Mouse (Mus musculus) kidney, postnatal 0 days (tissue): ENCODE measurements around the gene Aldh4a1. TPM values are rescaled to one million over a fixed set of nuclear protein-coding genes. Genes with fewer than 3 reads are reported as not detected.

ENCODE experiments used
- ATAC-seq: fragments of 200-750 bp; cut with Nextera tagmentation; replicated peaks from 2 replicates; pipeline ENCODE4 v1.8.0; 2017; ENCODE audit warnings: low read depth, moderate number of reproducible peaks, moderate TSS enrichment, moderate library complexity; ENCODE audit not compliant: low FRiP score
- DNase-seq: peaks from one replicate; pipeline ENCODE4 v3.0.0-alpha.2; 2016; ENCODE audit warnings: low spot score
- H3K27ac ChIP-seq: fragments of 300-500 bp; sonication (generic); 2 replicates; pipeline ENCODE4 v1.5.1; 2014; ENCODE audit warnings: mild to moderate bottlenecking
- H3K27me3 ChIP-seq: fragments of 300-500 bp; sonication (generic); 2 replicates; pipeline ENCODE4 v1.6.1; 2014; ENCODE audit warnings: low read length, mixed read lengths; ENCODE audit not compliant: insufficient read depth
- H3K36me3 ChIP-seq: fragments of 300-500 bp; sonication (generic); 2 replicates; pipeline ENCODE4 v1.6.1; 2014; ENCODE audit warnings: low read length, mixed read lengths; ENCODE audit not compliant: insufficient read depth
- H3K4me1 ChIP-seq: fragments of 300-500 bp; sonication (generic); replicated peaks from 2 replicates; pipeline ENCODE4 v1.6.1; 2014; ENCODE audit warnings: antibody characterized with exemption, low read length, mixed read lengths; ENCODE audit not compliant: insufficient read depth
- H3K4me2 ChIP-seq: fragments of 300-500 bp; sonication (generic); 2 replicates; pipeline ENCODE4 v1.6.1; 2014; ENCODE audit warnings: mild to moderate bottlenecking, low read length, moderate library complexity, mixed read lengths
- H3K4me3 ChIP-seq: fragments of 300-500 bp; sonication (generic); replicated peaks from 2 replicates; pipeline ENCODE4 v1.5.1; 2014; ENCODE audit warnings: low read depth, low read length
- H3K9ac ChIP-seq: fragments of 300-500 bp; sonication (generic); 2 replicates; pipeline ENCODE4 v1.6.1; 2014; ENCODE audit warnings: low read depth, low read length
- H3K9me3 ChIP-seq: fragments of 300-500 bp; sonication (generic); replicated peaks from 2 replicates; pipeline ENCODE4 v1.6.1; 2016; ENCODE audit warnings: low read length, inconsistent platforms, mixed read lengths
- CTCF ChIP-seq: IDR thresholded peaks from 2 replicates; pipeline ENCODE4 v1.5.1; 2016; ENCODE audit warnings: antibody characterized with exemption, low read depth, mild to moderate bottlenecking, moderate library complexity
- WGBS: fragments of 180-500 bp; shearing (Covaris S2); extraction: QIAGEN DNeasy Blood & Tissue Kit; methylation state at CpG from one replicate; pipeline ENCODE4 v1.1.7; 2014; 5-methylcytosine and 5-hydroxymethylcytosine counted together
- polyA plus RNA-seq: library from polyadenylated mRNA; unstranded; fragments of >200 nt; fragmentation: Nextera tagmentation; extraction: Ambion mirVana; gene quantifications from 2 replicates; pipeline ENCODE4 v1.2.1, GENCODE M21; 2015

The Aldh4a1 gene
- polyA plus RNA-seq, 1 experiment from 2014 or later: 91.0 TPM

DNA sequence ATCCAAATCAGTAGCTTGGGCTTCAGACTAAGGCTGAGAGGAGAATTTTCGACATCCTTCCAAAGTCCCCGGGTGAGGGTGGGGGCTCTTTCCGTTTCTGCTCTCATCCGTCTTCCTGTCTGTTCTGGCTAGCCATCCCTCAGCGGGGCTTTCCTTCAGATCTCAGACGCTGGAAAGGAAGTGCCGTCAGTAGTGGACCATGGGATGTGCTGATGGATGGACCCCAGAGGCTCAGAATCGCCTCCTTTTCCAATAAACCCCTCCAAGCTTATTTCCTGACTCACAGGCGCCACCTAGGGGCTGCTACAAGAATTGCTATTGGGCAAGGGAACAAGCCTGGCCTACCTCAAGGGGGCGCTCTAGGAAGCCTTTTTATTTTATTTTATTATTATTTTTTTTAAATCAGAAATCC, 11.1 kb upstream of the Aldh4a1 start:
- Histone ChIP-seq H3K36me3 (peaks cover 31% of the 10 kb centered on the region; the same call in 1 of the 2 replicates), H3K27ac (no peak overlapping the region), H3K4me3 (no peak overlapping the region), H3K9me3 (no peaks in the 10 kb centered on the region), H3K4me1 (no peaks in the 10 kb centered on the region), H3K27me3 (no peaks in the 10 kb centered on the region), H3K4me2 (peak overlapping the region; percentile 11; the same call in 1 of the 2 replicates), H3K9ac (no peak overlapping the region)
- ATAC-seq (peak; percentile 57; the same call in 1 of the 2 replicates), DNase-seq (peak; percentile 95)
- under 1% methylated on average over 10 of the region's 10 CpGs for WGBS
- peak; percentile 99 for TF ChIP-seq CTCF

DNA sequence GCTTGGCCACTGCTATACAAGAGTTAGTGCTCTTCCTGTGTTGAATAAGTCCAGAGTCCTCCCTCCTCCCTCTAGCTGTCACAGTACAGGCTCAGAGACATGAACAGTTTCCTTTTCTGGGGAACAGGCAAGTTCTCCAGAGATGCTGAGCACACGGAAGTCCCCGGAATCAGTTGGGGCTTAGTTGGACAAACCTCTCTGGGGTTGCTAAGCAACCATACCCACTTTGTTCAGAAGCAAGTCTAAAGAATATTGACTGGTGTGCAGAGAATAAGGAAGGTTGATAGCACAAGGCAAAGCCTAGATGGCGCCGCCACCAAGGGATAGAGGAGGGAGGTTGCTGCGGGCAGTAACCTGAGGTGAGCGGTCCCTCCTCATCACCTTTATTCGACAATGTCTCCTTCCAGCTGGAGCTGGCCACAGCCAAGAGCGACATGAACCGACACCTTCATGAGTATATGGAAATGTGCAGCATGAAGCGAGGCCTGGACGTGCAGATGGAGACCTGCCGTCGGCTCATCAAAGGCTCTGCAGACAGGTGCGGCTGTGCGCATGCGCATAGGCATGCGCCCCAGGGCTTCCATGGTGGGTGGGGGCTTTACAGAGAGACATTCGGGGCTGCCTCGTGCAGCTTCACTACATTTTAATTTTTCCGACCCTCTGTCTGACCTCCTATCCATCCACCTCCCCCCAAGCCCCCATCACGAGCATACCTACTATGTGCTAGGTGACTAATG, 8.0 kb upstream of the Aldh4a1 start:
- ATAC-seq (no peak), DNase-seq (no peak)
- Histone ChIP-seq H3K27ac (no peak overlapping the region), H3K4me1 (no peaks in the 10 kb centered on the region), H3K9me3 (no peaks in the 10 kb centered on the region), H3K36me3 (peaks cover 26% of the 10 kb centered on the region; the same call in 1 of the 2 replicates), H3K4me2 (no peak overlapping the region), H3K9ac (no peak overlapping the region), H3K4me3 (no peak overlapping the region), H3K27me3 (no peaks in the 10 kb centered on the region)
- peak; percentile 28; the same call in 1 of the 2 replicates for TF ChIP-seq CTCF
- 91% methylated on average over 21 of the region's 21 CpGs for WGBS

DNA sequence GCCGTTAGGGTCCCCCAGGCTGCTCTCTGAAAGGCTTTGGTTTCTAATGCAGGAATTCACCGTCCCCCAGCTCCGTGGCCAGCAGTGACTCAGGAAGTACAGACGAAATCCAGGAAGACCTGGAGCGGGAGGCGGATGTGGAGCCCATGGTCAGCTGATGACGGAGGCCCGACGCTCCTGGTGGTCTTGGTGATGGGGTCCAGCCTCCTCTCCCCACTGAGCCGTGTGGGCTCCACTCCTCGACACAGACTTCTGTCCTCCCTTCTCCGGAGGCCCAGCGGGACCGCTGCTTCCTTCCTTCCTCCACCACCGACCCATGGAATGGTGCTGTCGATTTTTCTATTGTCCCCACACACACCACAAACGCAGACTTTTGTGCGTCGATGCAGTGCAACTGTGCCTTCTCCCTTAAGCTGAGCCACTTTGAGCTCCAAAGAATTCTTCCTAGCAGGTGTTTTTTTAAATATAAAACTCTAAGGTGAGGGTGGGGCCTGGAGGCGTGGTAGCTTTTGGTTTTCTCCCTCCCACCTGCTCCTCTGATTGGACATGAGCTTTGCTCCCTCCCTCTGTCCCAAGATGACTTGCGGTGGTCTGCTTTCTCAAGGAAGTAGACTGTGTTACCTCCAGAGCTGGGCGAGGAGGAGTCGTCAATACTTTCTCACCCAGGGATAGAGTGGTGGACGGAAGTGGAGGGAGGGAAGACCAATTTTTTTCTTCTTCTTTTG, 6.2 kb upstream of the Aldh4a1 start:
- ATAC-seq: peak; percentile 85
- peaks cover 24% of the 10 kb centered on the region; the same call in 1 of the 2 replicates for H3K36me3 ChIP-seq
- peak overlapping the region; percentile 49 for H3K4me2 ChIP-seq
- H3K27ac ChIP-seq: peak overlapping the region; percentile 80
- H3K9ac ChIP-seq: peak overlapping the region; percentile 57
- DNase-seq: peak; percentile 86
- no peaks in the 10 kb centered on the region for H3K4me1 ChIP-seq
- no peaks in the 10 kb centered on the region for H3K9me3 ChIP-seq
- TF ChIP-seq CTCF: no peak
- peak overlapping the region; percentile 20 for H3K4me3 ChIP-seq
- no peaks in the 10 kb centered on the region for H3K27me3 ChIP-seq
- 15% methylated on average over 24 of the region's 24 CpGs for WGBS

DNA sequence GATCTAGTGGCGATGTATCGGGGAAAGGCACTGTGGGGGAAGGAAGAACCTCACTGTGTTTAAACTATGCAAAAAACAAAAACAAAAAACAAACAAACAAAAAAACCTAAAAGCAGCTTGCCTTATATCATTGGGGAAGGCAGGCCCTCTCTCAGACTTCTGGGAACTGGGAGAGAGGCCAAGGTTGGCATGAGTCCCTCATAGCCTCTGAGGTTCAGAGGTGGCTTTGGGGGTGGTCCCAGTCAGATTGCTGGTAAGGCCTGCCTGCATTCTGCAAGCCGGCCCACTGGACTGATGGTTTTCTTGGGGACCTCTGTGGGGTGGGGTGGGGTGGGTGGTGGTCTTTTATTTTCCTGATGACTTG, 5.7 kb upstream of the Aldh4a1 start:
- Histone ChIP-seq H3K4me1 (no peaks in the 10 kb centered on the region), H3K9me3 (no peaks in the 10 kb centered on the region), H3K27me3 (no peaks in the 10 kb centered on the region), H3K27ac (peak overlapping the region; percentile 80), H3K9ac (no peak overlapping the region), H3K4me3 (no peak overlapping the region), H3K4me2 (peak overlapping the region; percentile 49), H3K36me3 (peaks cover 24% of the 10 kb centered on the region; the same call in 1 of the 2 replicates)
- ATAC-seq: no peak
- WGBS: 37% methylated on average over 3 of the region's 3 CpGs
- no peak for DNase-seq
- TF ChIP-seq CTCF: no peak

DNA sequence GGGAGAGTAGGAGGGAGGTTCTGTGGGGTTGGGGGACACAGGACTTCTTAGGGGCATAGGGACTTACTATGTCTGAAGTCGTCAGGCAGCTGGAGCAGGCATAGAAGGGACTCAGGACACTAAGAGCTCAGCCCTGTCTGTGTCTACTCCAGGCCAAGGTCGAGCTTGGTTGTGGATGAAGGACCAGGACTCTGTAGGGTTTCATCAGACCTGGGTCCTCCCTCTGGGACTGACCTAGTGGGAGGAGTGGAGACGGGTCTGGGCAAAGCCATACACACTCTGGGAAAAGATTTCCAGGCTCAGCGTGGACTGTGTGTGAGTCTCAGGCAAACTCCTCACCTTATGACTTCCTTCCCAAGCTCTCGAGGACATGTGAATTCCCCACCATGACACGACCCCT, 2.9 kb upstream of the Aldh4a1 start:
- no peak for TF ChIP-seq CTCF
- DNase-seq: no peak
- Histone ChIP-seq H3K27ac (no peak overlapping the region), H3K27me3 (no peaks in the 10 kb centered on the region), H3K4me2 (no peak overlapping the region), H3K9me3 (no peaks in the 10 kb centered on the region), H3K4me1 (0 out of 2 replicates have a peak, but pooled peaks cover 7% of the 10 kb centered on the region), H3K9ac (no peak overlapping the region), H3K4me3 (no peak overlapping the region), H3K36me3 (peaks cover 7% of the 10 kb centered on the region; the same call in 1 of the 2 replicates)
- WGBS: 81% methylated on average over 6 of the region's 6 CpGs
- ATAC-seq: no peak

DNA sequence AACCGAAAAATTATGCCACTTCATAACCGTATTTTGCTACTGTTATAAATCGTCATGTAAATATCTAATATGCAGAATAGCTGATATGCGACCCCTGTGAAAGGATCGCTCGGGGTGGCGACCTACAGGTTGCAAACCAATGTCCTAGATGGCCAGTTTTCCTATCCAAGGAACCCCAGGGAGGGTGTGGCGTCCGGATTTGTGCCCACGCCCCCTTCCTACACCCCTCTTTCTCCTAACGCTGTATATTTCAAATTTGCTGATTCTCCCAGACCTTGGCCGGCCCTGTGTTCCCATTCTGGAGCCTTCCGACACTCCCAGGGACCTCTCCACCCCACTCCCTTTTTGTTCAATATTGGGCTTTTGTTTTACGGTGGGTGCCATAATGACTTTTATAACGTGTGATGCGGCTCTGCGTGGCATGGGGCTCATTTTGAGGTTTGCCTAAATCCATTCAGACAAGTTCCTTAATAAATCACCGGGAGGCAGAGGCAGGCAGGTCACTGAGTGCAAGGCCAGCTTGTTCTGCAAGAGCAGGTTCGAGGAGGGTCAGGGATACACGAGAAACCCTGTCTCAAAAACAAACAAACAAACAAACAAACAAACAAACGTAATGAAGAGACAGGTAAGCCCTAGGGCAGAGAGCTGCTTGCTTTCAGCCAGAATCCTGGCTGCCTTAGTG, 909 bp downstream of the Aldh4a1 start:
- peak overlapping the region; percentile 83 for H3K4me3 ChIP-seq
- H3K27me3 ChIP-seq: no peaks in the 10 kb centered on the region
- H3K27ac ChIP-seq: peak overlapping the region; percentile 87
- no peaks in the 10 kb centered on the region for H3K9me3 ChIP-seq
- no peak for DNase-seq
- 0 out of 2 replicates have a peak, but pooled peaks cover 7% of the 10 kb centered on the region for H3K4me1 ChIP-seq
- H3K9ac ChIP-seq: peak overlapping the region; percentile 79
- H3K4me2 ChIP-seq: peak overlapping the region; percentile 88
- 8% methylated on average over 21 of the region's 21 CpGs for WGBS
- ATAC-seq: no peak
- no peak for TF ChIP-seq CTCF
- no peaks in the 10 kb centered on the region for H3K36me3 ChIP-seq
